Mouse (Mus musculus) ES-E14 (cell line): ENCODE results near the gene AL731706.1. TPM values are rescaled to one million over a fixed set of nuclear protein-coding genes. Genes with fewer than 3 reads are reported as not detected.

Source experiments
- DNase-seq: peaks from one replicate; pipeline ENCODE4 v3.0.0-alpha.2; 2013; ENCODE audit warnings: low read depth, low spot score
- H3K27ac ChIP-seq: 2 replicates; pipeline ENCODE4 v1.5.1; 2012; ENCODE audit warnings: low read depth, mild to moderate bottlenecking, low read length, moderate library complexity, mixed read lengths; ENCODE audit not compliant: poor library complexity, insufficient read depth, severe bottlenecking
- H3K36me3 ChIP-seq: 2 replicates; pipeline ENCODE4 v1.6.1; 2012; ENCODE audit warnings: mild to moderate bottlenecking, low read length, moderate library complexity, mixed read lengths; ENCODE audit not compliant: control insufficient read depth, poor library complexity, insufficient read depth, severe bottlenecking
- H3K4me1 ChIP-seq, 2 experiments: fragments of 150-350 bp in 1 of 2; sonication (generic) in 1 of 2; 2 replicates each; pipeline ENCODE4 v1.6.1; 2012; ENCODE audit warnings: low read length in 2 of 2, mild to moderate bottlenecking in 1 of 2, mixed read lengths in 1 of 2; ENCODE audit not compliant: control insufficient read depth in 2 of 2, insufficient read depth in 2 of 2, poor library complexity in 1 of 2
- H3K4me3 ChIP-seq, 2 experiments: fragments of 150-350 bp in 1 of 2; sonication (generic) in 1 of 2; 2 replicates each; pipeline ENCODE4 v1.5.1; 2012; ENCODE audit warnings: low read length in 2 of 2, low read depth in 1 of 2, mild to moderate bottlenecking in 1 of 2, mixed read lengths in 1 of 2; ENCODE audit not compliant: insufficient read depth in 1 of 2, poor library complexity in 1 of 2, severe bottlenecking in 1 of 2
- H3K9ac ChIP-seq: 2 replicates; pipeline ENCODE4 v1.6.1; 2012; ENCODE audit warnings: low read depth, mild to moderate bottlenecking, low read length, mixed read lengths; ENCODE audit not compliant: poor library complexity, insufficient read depth, severe bottlenecking
- H3K9me3 ChIP-seq: fragments of 150-350 bp; sonication (generic); 2 replicates; pipeline ENCODE4 v1.6.1; 2012; ENCODE audit warnings: low read depth, mild to moderate bottlenecking, low read length; ENCODE audit not compliant: control insufficient read depth, insufficient read depth
- CHD2 ChIP-seq: IDR thresholded peaks from 2 replicates; pipeline ENCODE4 v1.6.1; 2014; ENCODE audit warnings: mild to moderate bottlenecking, low read depth, low read length, inconsistent platforms
- HCFC1 ChIP-seq: IDR thresholded peaks from 2 replicates; pipeline ENCODE4 v1.6.1; 2012; ENCODE audit warnings: low read length, inconsistent platforms, borderline replicate concordance; ENCODE audit not compliant: insufficient read depth
- MAFK ChIP-seq: IDR thresholded peaks from 2 replicates; pipeline ENCODE4 v1.6.1; 2014; ENCODE audit warnings: mild to moderate bottlenecking, low read depth, low read length, inconsistent platforms; ENCODE audit not compliant: insufficient read depth
- ZC3H11A ChIP-seq: IDR thresholded peaks from 2 replicates; pipeline ENCODE4 v1.6.1; 2012; ENCODE audit warnings: low read depth, mild to moderate bottlenecking, inconsistent platforms, low read length, borderline replicate concordance
- ZNF384 ChIP-seq: IDR thresholded peaks from 2 replicates; pipeline ENCODE4 v1.6.1; 2012; ENCODE audit warnings: low read depth, low read length, inconsistent platforms
- in situ Hi-C, 2 experiments: fragments of 600-800 bp; cut with MboI; formaldehyde crosslinking; loops; one replicate each; pipeline ENCODE4 v1.15.1; 2025; ENCODE audit warnings: low sequenced_read_pairs in 2 of 2, inconsistent platforms in 1 of 2; ENCODE audit not compliant: unreplicated experiment in 2 of 2
- total RNA-seq: library from RNA; depleted of rRNA; stranded (reverse); fragments of 300-350 nt; gene quantifications from 2 replicates; pipeline ENCODE4 v1.2.3, GENCODE M21; 2012

Gene AL731706.1
- total RNA-seq, 1 experiment: 14.3 TPM

DNA sequence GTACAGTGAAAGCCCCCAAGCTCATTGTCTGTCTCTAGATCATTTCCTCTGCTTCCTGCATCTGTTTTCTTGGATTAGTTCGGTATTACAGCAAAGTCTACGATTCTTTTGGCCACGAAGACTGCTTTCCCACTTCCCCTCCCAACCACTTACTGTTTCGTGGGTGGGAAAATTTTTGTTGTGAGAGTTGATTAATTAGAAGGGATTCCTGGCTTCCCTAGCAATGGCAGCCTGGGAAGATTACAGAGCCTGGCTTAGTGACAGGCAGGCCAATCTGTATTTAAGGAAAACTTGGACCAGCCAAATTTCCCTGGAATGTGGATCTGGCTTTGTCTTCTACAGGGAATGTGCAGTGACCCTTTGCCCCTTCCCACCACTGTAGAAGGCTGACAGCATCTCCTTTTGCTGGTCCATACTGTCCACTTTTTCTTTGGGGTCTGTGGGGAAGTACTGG lies 20.8 kb upstream of the AL731706.1 start:
- Histone ChIP-seq H3K4me3 (no peak overlapping the region), H3K36me3 (no peaks in the 10 kb centered on the region), H3K9ac (no peak overlapping the region), H3K9me3 (no peaks in the 10 kb centered on the region), H3K4me1 (no peaks in the 10 kb centered on the region), H3K27ac (no peak overlapping the region)
- DNase-seq: no peak
- TF ChIP-seq ZNF384: no peak
- TF ChIP-seq CHD2: no peak
- no peak for TF ChIP-seq ZC3H11A
- no peak for TF ChIP-seq MAFK
- no peak for TF ChIP-seq HCFC1
- in situ Hi-C loops: no loop called here

- Histone ChIP-seq H3K4me1 (no peaks in the 10 kb centered on the region), H3K9me3 (no peaks in the 10 kb centered on the region), H3K9ac (no peak overlapping the region), H3K4me3 (no peak overlapping the region), H3K36me3 (no peaks in the 10 kb centered on the region), H3K27ac (no peak overlapping the region)
- no peak for DNase-seq
- in situ Hi-C loops: no loop called here
- no peak for TF ChIP-seq MAFK
- no peak for TF ChIP-seq ZC3H11A
- TF ChIP-seq ZNF384: no peak
- TF ChIP-seq HCFC1: no peak
- TF ChIP-seq CHD2: no peak
Observed at GRCm38 (mm10) chr2:136909298-136909697, 18.1 kb upstream of the AL731706.1 start.

DNA sequence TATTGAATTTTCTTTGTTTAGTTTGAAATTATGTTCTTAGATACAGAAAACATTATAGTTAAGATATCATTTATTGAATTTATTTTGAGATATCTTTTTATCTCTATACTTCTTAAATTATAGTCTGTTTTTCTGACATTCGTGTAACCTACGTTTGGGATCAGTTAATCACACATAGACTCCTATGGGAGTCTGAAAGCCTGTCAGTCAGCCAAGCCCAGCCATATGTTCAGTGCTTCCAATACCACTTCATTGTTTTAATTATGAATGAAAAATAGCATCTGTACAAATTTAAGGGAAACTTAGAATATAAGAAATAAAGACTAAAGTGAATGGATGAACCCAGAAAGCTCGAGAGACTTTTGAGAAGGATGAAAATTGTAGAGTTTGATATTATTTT lies 17.4 kb upstream of the AL731706.1 start:
- H3K9me3 ChIP-seq: no peaks in the 10 kb centered on the region
- H3K27ac ChIP-seq: no peak overlapping the region
- no peak overlapping the region for H3K4me3 ChIP-seq
- TF ChIP-seq ZNF384 (no peak), MAFK (no peak), HCFC1 (no peak), ZC3H11A (no peak), CHD2 (no peak)
- H3K4me1 ChIP-seq: no peaks in the 10 kb centered on the region
- in situ Hi-C loops: no loop called here
- H3K9ac ChIP-seq: no peak overlapping the region
- no peak for DNase-seq
- no peaks in the 10 kb centered on the region for H3K36me3 ChIP-seq

- H3K27ac ChIP-seq: no peak overlapping the region
- DNase-seq: no peak
- no peak overlapping the region for H3K4me3 ChIP-seq
- TF ChIP-seq ZNF384 (no peak), ZC3H11A (no peak), MAFK (no peak), CHD2 (no peak), HCFC1 (no peak)
- H3K9me3 ChIP-seq: no peaks in the 10 kb centered on the region
- H3K36me3 ChIP-seq: no peaks in the 10 kb centered on the region
- no peak overlapping the region for H3K9ac ChIP-seq
- no peaks in the 10 kb centered on the region for H3K4me1 ChIP-seq
- in situ Hi-C loops: no loop called here
Observed at GRCm38 (mm10) chr2:136896131-136896530, 4.9 kb upstream of the AL731706.1 start.

DNA sequence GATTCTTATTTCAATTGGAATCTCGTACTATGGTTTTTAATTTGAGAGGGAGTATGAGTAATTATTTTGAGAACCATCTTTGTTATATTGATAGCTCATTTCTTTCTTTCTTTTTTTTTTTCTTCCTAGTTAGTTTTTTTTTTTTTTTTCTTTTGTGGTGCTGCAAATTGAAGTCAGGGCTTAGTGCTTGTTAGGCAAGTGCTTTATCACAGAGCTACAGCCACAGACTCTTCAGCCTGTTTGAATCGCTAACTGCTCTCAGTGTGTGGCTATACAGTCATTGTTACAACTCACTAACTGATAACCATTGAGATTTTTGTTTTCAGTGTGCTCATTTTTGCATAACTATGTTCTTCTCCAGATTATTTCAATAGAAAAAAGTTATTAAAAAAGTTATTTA lies 3.3 kb upstream of the AL731706.1 start:
- H3K27ac ChIP-seq: no peak overlapping the region
- TF ChIP-seq ZNF384: no peak
- TF ChIP-seq ZC3H11A: no peak
- TF ChIP-seq CHD2: no peak
- no peak for TF ChIP-seq HCFC1
- TF ChIP-seq MAFK: no peak
- DNase-seq: no peak
- no peaks in the 10 kb centered on the region for H3K9me3 ChIP-seq
- no peak overlapping the region for H3K9ac ChIP-seq
- H3K36me3 ChIP-seq: no peaks in the 10 kb centered on the region
- no peak overlapping the region for H3K4me3 ChIP-seq
- no peaks in the 10 kb centered on the region for H3K4me1 ChIP-seq
- in situ Hi-C loops: no loop called here
